Mouse (Mus musculus) spleen, adult 2 months (tissue): ENCODE measurements around the gene Shisal2a.

Experiments
- CTCF ChIP-seq: fragments of 200-500 bp; IDR thresholded peaks from 2 replicates; pipeline ENCODE4 v1.5.1; 2011; ENCODE audit warnings: mild to moderate bottlenecking, inconsistent platforms; ENCODE audit not compliant: insufficient read depth, insufficient read length, insufficient replicate concordance; ENCODE audit errors: extremely low read depth
- POLR2A ChIP-seq: fragments of 200-500 bp; IDR thresholded peaks from 2 replicates; pipeline ENCODE4 v1.6.1; 2011; ENCODE audit warnings: low read depth, low read length, inconsistent platforms

- TF ChIP-seq CTCF (no peak), POLR2A (no peak)
These were observed 22.8 kb downstream of the Shisal2a start for GRCm38 (mm10) chr4:108360136-108361055.
